Mouse (Mus musculus) left cerebral cortex, postnatal 36 days (tissue): ENCODE data around the gene Mmel1. TPM values are rescaled to one million over a fixed set of nuclear protein-coding genes. Genes with fewer than 3 reads are reported as not detected.

Experiments
- DNase-seq, 2 experiments: peaks; one replicate each; pipeline ENCODE4 v3.0.0; 2021 to 2022; ENCODE audit warnings: low spot score in 2 of 2, mixed read lengths in 1 of 2
- intact Hi-C: fragments of 180-260 bp; cut with DNase I; formaldehyde crosslinking; loops from one replicate; pipeline ENCODE4 v1.15.1; 2025
- total RNA-seq, 2 experiments: library from RNA; stranded (reverse); gene quantifications; 2 replicates each; pipeline ENCODE4 v1.2.3; 2021

The Mmel1 gene
- total RNA-seq, 2 experiments from 2014 or later: 0.49 to 1.00 TPM

DNA sequence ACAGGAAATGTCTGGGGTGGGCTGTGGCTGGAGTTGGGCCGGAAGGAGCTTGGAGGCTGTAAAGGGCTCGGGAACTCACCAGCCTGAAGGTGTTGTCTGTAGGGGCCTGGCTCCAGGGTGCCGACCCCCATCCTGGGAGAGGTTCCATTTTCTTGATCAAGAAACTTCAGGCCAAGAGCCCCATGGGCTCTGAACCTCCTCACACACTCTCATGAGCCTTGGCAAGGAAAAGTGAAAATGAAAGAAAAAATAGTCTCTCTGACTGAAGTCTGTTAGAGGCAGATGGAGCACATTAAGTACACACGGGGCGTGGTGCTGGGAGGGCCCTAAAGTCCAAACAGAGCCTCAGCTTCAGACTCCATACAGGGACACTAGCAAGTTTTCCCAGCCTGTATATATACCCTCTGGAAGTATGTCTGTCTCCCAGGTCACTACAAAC, 58.5 kb downstream of the Mmel1 start:
- intact Hi-C loops: no loop called here
- DNase-seq: no peak

- intact Hi-C loops: no loop called here
- DNase-seq: no peak
Observed at GRCm38 (mm10) chr4:154928395-154929087, 59.2 kb downstream of the Mmel1 start, which contains the start of gene Tnfrsf14. Tnfrsf14 (minus strand) TSS chr4:154928563.

DNA sequence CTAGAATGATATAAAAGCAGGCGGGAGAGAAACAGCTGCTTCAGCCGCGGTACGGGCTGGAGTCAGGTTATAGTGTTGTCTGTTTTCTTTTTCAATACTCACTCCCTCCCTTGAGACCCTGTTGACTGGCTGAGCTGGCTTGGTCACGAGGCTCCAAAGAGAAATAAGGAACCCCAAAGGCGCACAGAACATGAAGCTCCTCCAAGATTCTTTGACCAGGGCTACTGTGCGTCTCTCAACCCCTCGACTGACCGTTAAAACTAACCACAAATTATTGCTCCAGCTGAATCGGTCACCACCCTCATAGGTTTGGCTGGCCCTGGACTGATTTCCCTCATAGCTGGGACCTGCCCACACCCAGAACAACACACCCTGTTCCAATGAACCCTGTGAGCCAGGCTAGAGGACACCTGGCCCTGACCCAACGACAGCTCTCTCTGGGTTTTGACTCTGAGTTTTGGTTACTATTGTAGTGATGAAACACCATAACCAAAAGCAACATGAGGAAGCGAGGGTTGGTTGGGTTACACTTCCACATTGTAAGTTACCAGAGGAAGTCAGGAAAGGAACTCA, 59.8 kb downstream of the Mmel1 start:
- no peak for DNase-seq
- intact Hi-C loops: no loop called here

- intact Hi-C loops: no loop called here
- no peak for DNase-seq
Observed at GRCm38 (mm10) chr4:154933306-154933907, 64.0 kb downstream of the Mmel1 start.

GRCm38 (mm10) chr4:154934800-154935199, 65.4 kb downstream of the Mmel1 start:
- intact Hi-C loops: no loop called here
- no peak for DNase-seq

DNA sequence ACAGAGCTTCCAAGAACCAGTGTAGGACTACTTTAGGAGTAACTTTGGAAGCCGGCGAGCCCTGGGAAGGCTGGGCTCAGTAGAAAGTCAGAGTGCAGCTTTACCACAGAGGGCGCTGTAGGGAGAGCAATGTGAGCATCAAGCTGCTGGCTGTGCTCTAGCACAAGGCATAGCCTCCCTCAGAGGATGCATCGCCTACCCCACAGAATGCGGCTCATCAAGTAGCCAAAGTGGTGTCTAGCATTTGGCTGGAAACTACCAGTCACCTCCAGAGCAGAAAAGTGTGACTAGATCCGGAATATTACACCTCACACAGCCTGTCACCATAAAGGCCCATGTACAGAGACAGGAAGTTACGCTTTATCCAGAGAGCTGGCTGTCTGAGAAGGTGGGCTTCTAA, 66.4 kb downstream of the Mmel1 start:
- intact Hi-C loops: no loop called here
- no peak for DNase-seq

- intact Hi-C loops: no loop called here
- DNase-seq: no peak
Observed at GRCm38 (mm10) chr4:154936542-154937255, 67.3 kb downstream of the Mmel1 start.

DNA sequence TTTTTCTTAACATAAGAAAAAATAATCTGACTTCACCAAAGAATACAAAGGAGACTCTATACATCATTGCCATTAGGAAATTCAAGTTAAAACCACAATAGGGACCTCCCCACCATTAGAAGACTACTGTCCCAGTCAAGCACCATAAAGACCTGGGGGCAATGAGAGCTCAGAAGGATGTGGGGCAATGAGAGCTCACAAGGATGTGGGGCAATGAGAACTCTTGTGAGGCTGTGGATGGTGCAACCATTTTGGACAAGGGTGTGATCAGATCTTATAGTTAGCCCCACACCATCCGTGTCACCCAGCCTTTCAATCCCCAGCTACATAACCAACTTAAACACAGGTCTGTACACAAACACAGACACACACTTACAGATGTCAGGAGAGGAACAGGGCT, 68.4 kb downstream of the Mmel1 start:
- intact Hi-C loops: no loop called here
- DNase-seq: no peak

GRCm38 (mm10) chr4:154940156-154940555, 70.8 kb downstream of the Mmel1 start:
- no peak for DNase-seq

GRCm38 (mm10) chr4:154941831-154942230, 72.4 kb downstream of the Mmel1 start:
- intact Hi-C loops: loop anchor here (5.0 kb wide), 1 partner anchor 65 kb away; no protein-coding TSS in a partner anchor
- DNase-seq: no peak

More at GRCm38 (mm10) chr4:154940156-154940555, 70.8 kb downstream of the Mmel1 start:
- intact Hi-C loops: loop anchor here (5.0 kb wide), 1 partner anchor 63 kb away; no protein-coding TSS in a partner anchor

- intact Hi-C loops: loop anchor here (5.0 kb wide), 1 partner anchor 65 kb away; no protein-coding TSS in a partner anchor
- DNase-seq: no peak
Observed at GRCm38 (mm10) chr4:154942632-154943322, 73.4 kb downstream of the Mmel1 start.

DNA sequence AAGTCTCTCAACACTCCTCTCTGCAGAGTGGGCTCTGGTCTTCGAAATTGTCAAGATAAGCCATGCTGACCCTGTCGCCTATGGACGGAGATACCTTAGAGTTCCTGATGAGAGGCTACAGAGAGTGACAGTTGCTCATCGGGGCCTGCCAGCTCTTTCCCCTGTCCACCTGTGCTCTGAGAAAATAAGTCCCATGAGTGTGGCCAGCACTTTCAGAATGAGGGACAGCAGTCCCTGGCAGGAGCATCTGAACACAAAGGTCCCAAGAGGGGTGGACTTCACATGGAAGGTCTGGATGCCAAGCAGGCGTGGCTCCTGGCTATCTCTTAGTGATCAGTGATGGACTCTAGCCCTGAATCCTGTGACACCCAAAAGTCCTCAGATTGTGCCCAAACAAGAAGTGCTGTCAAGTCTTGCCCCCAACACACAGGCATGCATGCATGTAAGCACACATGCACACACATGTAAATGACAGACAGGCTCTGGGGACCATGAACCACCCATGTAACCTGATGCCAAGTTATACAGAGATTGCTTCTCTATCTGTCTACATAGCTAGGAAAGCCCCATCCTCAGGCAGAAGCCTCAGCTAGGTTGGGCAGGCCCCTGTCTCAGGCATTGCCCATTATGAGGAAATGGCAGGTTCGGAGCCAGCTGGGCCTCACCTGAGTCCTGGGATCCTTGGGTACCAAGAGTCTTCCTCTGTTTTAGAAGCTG, 74.1 kb downstream of the Mmel1 start:
- intact Hi-C loops: loop anchor here (1.0 to 5.0 kb wide), 2 partner anchors 21 to 66 kb away; partner anchors contain the start of gene Pank4
- no peak for DNase-seq

- DNase-seq: peak; percentile 66 to 69
Observed at GRCm38 (mm10) chr4:154944121-154944590, 74.8 kb downstream of the Mmel1 start.

More at GRCm38 (mm10) chr4:154944121-154944590, 74.8 kb downstream of the Mmel1 start:
- intact Hi-C loops: loop anchor here (1.0 to 5.0 kb wide), 2 partner anchors 20 to 67 kb away; partner anchors contain the start of gene Pank4

Other genes starting within 250 kb of the Mmel1 start
- 1 to 10 TPM; 7.2 to 9.7 TPM for gene Prdm16, start 232.7 kb upstream of the Mmel1 start, total RNA-seq
- gene Actrt2, start 201.7 kb upstream of the Mmel1 start, total RNA-seq: not detected
- gene Ttc34, start 32.1 kb upstream of the Mmel1 start, total RNA-seq: 1 to 10 TPM; 3.1 to 3.6 TPM
- gene Fam213b, start 29.6 kb downstream of the Mmel1 start, total RNA-seq: 10 to 100 TPM; 51.1 to 68.5 TPM
- 1 to 10 TPM; 1.5 to 2.1 TPM for gene Tnfrsf14, start 59.0 kb downstream of the Mmel1 start, total RNA-seq
- gene Hes5, start 91.3 kb downstream of the Mmel1 start, total RNA-seq: 10 to 100 TPM; 36.5 to 38.6 TPM
- 10 to 100 TPM; 35.2 to 46.6 TPM for gene Pank4, start 94.5 kb downstream of the Mmel1 start, total RNA-seq
- gene Plch2, start 187.2 kb downstream of the Mmel1 start, total RNA-seq: 10 to 100 TPM; 63.2 to 92.6 TPM
- 10 to 100 TPM; 17.4 to 19.5 TPM for gene Pex10, start 197.4 kb downstream of the Mmel1 start, total RNA-seq
- 10 to 100 TPM; 65.6 to 67.3 TPM for gene Rer1, start 216.8 kb downstream of the Mmel1 start, total RNA-seq
- 10 to 100 TPM in 1 of 2 experiments, 1 to 10 TPM in 1; 8.4 to 11.6 TPM for gene Morn1, start 217.0 kb downstream of the Mmel1 start, total RNA-seq